Mouse (Mus musculus) heart, embryonic 11.5 days (tissue): ENCODE data around the gene Car10. TPM values are rescaled to one million over a fixed set of nuclear protein-coding genes. Genes with fewer than 3 reads are reported as not detected.

Experiments
- ATAC-seq: fragments of 200-750 bp; cut with Nextera tagmentation; replicated peaks from 2 replicates; pipeline ENCODE4 v1.8.0; 2017; ENCODE audit warnings: moderate library complexity; ENCODE audit not compliant: insufficient number of reproducible peaks, low FRiP score, low TSS enrichment
- H3K27ac ChIP-seq: fragments of 300-500 bp; sonication (generic); 2 replicates; pipeline ENCODE4 v1.5.1; 2014; ENCODE audit warnings: mild to moderate bottlenecking, low read depth, low read length
- H3K27me3 ChIP-seq: fragments of 300-500 bp; sonication (generic); 2 replicates; pipeline ENCODE4 v1.6.1; 2014; ENCODE audit warnings: mild to moderate bottlenecking, low read length, mixed read lengths; ENCODE audit not compliant: control insufficient read depth, insufficient read depth
- H3K36me3 ChIP-seq: fragments of 300-500 bp; sonication (generic); 2 replicates; pipeline ENCODE4 v1.6.1; 2014; ENCODE audit warnings: mild to moderate bottlenecking, low read length, moderate library complexity, mixed read lengths; ENCODE audit not compliant: control insufficient read depth, insufficient read depth
- H3K4me1 ChIP-seq: fragments of 300-500 bp; sonication (generic); 2 replicates; pipeline ENCODE4 v1.6.1; 2014; ENCODE audit warnings: low read length; ENCODE audit not compliant: control insufficient read depth, insufficient read depth
- H3K4me2 ChIP-seq: fragments of 300-500 bp; sonication (generic); 2 replicates; pipeline ENCODE4 v1.6.1; 2014; ENCODE audit warnings: mild to moderate bottlenecking, moderate library complexity
- H3K4me3 ChIP-seq: fragments of 300-500 bp; sonication (generic); 2 replicates; pipeline ENCODE4 v1.5.1; 2014; ENCODE audit warnings: low read depth, low read length
- H3K9ac ChIP-seq: fragments of 300-500 bp; sonication (generic); 2 replicates; pipeline ENCODE4 v1.6.1; 2014; ENCODE audit warnings: mild to moderate bottlenecking, low read depth, low read length, moderate library complexity
- H3K9me3 ChIP-seq: fragments of 300-500 bp; sonication (generic); replicated peaks from 2 replicates; pipeline ENCODE4 v1.6.1; 2016; ENCODE audit warnings: low read length; ENCODE audit not compliant: control insufficient read depth
- WGBS: fragments of 180-500 bp; shearing (Covaris S2); extraction: QIAGEN DNeasy Blood & Tissue Kit; methylation state at CpG from one replicate; pipeline ENCODE4 v1.1.7; 2014; ENCODE audit not compliant: insufficient replicate concordance; 5-methylcytosine and 5-hydroxymethylcytosine counted together
- polyA plus RNA-seq: library from polyadenylated mRNA; unstranded; fragments of >200 nt; fragmentation: Nextera tagmentation; extraction: Ambion mirVana; gene quantifications from 2 replicates; pipeline ENCODE4 v1.2.1, GENCODE M21; 2014

The Car10 gene
- polyA plus RNA-seq, 1 experiment from 2014 or later, result 0.44 TPM

GRCm38 (mm10) chr11:93502864-93503263 is 405.0 kb downstream of the Car10 start:
- no peaks in the 10 kb centered on the region for H3K9me3 ChIP-seq
- no peak overlapping the region for H3K27ac ChIP-seq
- WGBS, result 41% methylated on average over 3 of the region's 3 CpGs
- ATAC-seq, result no peak
- no peak overlapping the region for H3K4me2 ChIP-seq
- no peak overlapping the region for H3K4me3 ChIP-seq
- H3K4me1 ChIP-seq, result no peaks in the 10 kb centered on the region
- H3K36me3 ChIP-seq, result no peaks in the 10 kb centered on the region
- no peaks in the 10 kb centered on the region for H3K27me3 ChIP-seq
- H3K9ac ChIP-seq, result no peak overlapping the region

GRCm38 (mm10) chr11:93503469-93503868 is 405.6 kb downstream of the Car10 start:
- 22% methylated on average over 2 of the region's 2 CpGs for WGBS
- Histone ChIP-seq H3K36me3 (no peaks in the 10 kb centered on the region), H3K4me1 (no peaks in the 10 kb centered on the region), H3K4me2 (no peak overlapping the region), H3K4me3 (no peak overlapping the region), H3K27ac (no peak overlapping the region), H3K27me3 (no peaks in the 10 kb centered on the region), H3K9ac (no peak overlapping the region), H3K9me3 (no peaks in the 10 kb centered on the region)
- ATAC-seq, result no peak

GRCm38 (mm10) chr11:93509527-93510235 is 411.9 kb downstream of the Car10 start:
- Histone ChIP-seq H3K9ac (no peak overlapping the region), H3K4me2 (no peak overlapping the region), H3K27me3 (no peaks in the 10 kb centered on the region), H3K4me3 (no peak overlapping the region), H3K9me3 (no peaks in the 10 kb centered on the region), H3K4me1 (no peaks in the 10 kb centered on the region), H3K36me3 (no peaks in the 10 kb centered on the region), H3K27ac (no peak overlapping the region)
- 61% methylated on average over 11 of the region's 11 CpGs for WGBS
- no peak for ATAC-seq

GRCm38 (mm10) chr11:93512843-93513242 is 415.0 kb downstream of the Car10 start:
- Histone ChIP-seq H3K27me3 (no peaks in the 10 kb centered on the region), H3K27ac (no peak overlapping the region), H3K36me3 (no peaks in the 10 kb centered on the region), H3K9me3 (no peaks in the 10 kb centered on the region), H3K9ac (no peak overlapping the region), H3K4me3 (no peak overlapping the region), H3K4me2 (no peak overlapping the region), H3K4me1 (no peaks in the 10 kb centered on the region)
- 66% methylated on average over 2 of the region's 2 CpGs for WGBS
- ATAC-seq, result no peak

- H3K4me3 ChIP-seq, result no peak overlapping the region
- no peaks in the 10 kb centered on the region for H3K36me3 ChIP-seq
- no peak overlapping the region for H3K27ac ChIP-seq
- no peaks in the 10 kb centered on the region for H3K9me3 ChIP-seq
- no peak overlapping the region for H3K4me2 ChIP-seq
- no peak for ATAC-seq
- H3K9ac ChIP-seq, result no peak overlapping the region
- H3K4me1 ChIP-seq, result no peaks in the 10 kb centered on the region
- H3K27me3 ChIP-seq, result no peaks in the 10 kb centered on the region
- WGBS, result 26% methylated on average over 2 of the region's 2 CpGs
Observed at GRCm38 (mm10) chr11:93514396-93514795, 416.6 kb downstream of the Car10 start.

GRCm38 (mm10) chr11:93515566-93515965 is 417.7 kb downstream of the Car10 start:
- Histone ChIP-seq H3K9ac (no peak overlapping the region), H3K4me2 (no peak overlapping the region), H3K27ac (no peak overlapping the region), H3K4me3 (no peak overlapping the region), H3K36me3 (no peaks in the 10 kb centered on the region), H3K4me1 (no peaks in the 10 kb centered on the region), H3K27me3 (no peaks in the 10 kb centered on the region), H3K9me3 (no peaks in the 10 kb centered on the region)
- ATAC-seq, result no peak
- WGBS, result 76% methylated on average over 6 of the region's 6 CpGs

- 77% methylated on average over 9 of the region's 9 CpGs for WGBS
- Histone ChIP-seq H3K9me3 (no peaks in the 10 kb centered on the region), H3K27me3 (no peaks in the 10 kb centered on the region), H3K4me1 (no peaks in the 10 kb centered on the region), H3K27ac (no peak overlapping the region), H3K4me3 (no peak overlapping the region), H3K4me2 (no peak overlapping the region), H3K9ac (no peak overlapping the region), H3K36me3 (no peaks in the 10 kb centered on the region)
- no peak for ATAC-seq
Observed at GRCm38 (mm10) chr11:93516216-93516615, 418.4 kb downstream of the Car10 start.

- WGBS, result 80% methylated on average over 2 of the region's 2 CpGs
- no peak overlapping the region for H3K4me2 ChIP-seq
- no peak overlapping the region for H3K9ac ChIP-seq
- no peak overlapping the region for H3K27ac ChIP-seq
- H3K27me3 ChIP-seq, result no peaks in the 10 kb centered on the region
- no peaks in the 10 kb centered on the region for H3K36me3 ChIP-seq
- no peaks in the 10 kb centered on the region for H3K9me3 ChIP-seq
- H3K4me3 ChIP-seq, result no peak overlapping the region
- H3K4me1 ChIP-seq, result no peaks in the 10 kb centered on the region
- no peak for ATAC-seq
Observed at GRCm38 (mm10) chr11:93516946-93517345, 419.1 kb downstream of the Car10 start.

GRCm38 (mm10) chr11:93522501-93522900 is 424.7 kb downstream of the Car10 start:
- Histone ChIP-seq H3K4me2 (no peak overlapping the region), H3K4me1 (no peaks in the 10 kb centered on the region), H3K36me3 (no peaks in the 10 kb centered on the region), H3K27ac (no peak overlapping the region), H3K27me3 (no peaks in the 10 kb centered on the region), H3K4me3 (no peak overlapping the region), H3K9me3 (no peaks in the 10 kb centered on the region), H3K9ac (no peak overlapping the region)
- no peak for ATAC-seq
- 74% methylated on average over 3 of the region's 3 CpGs for WGBS
